Mouse (Mus musculus) ES-Bruce4 (cell line): ENCODE measurements at regions not wholly inside any gene's neighbourhood (a gene's known extent, or its start where the extent isn't known, plus 50 kb on each side); places are given as distances from the start of the nearest gene placed in this dataset.

ENCODE experiments used
- H3K27ac ChIP-seq: 2 replicates; pipeline ENCODE4 v1.5.1; 2012; ENCODE audit warnings: low read length, inconsistent platforms; ENCODE audit not compliant: insufficient read depth
- H3K27me3 ChIP-seq: 2 replicates; pipeline ENCODE4 v1.6.1; 2012; ENCODE audit warnings: mild to moderate bottlenecking, low read length, inconsistent platforms; ENCODE audit not compliant: control insufficient read depth, poor library complexity, insufficient read depth, severe bottlenecking
- H3K36me3 ChIP-seq: 2 replicates; pipeline ENCODE4 v1.6.1; 2012; ENCODE audit warnings: inconsistent platforms, mild to moderate bottlenecking, low read length, moderate library complexity; ENCODE audit not compliant: control insufficient read depth, poor library complexity, insufficient read depth, severe bottlenecking
- H3K4me1 ChIP-seq: one replicate; pipeline ENCODE4 v1.8.1; 2011; ENCODE audit warnings: low read length; ENCODE audit not compliant: control insufficient read depth, insufficient read depth
- H3K4me3 ChIP-seq: 2 replicates; pipeline ENCODE4 v1.5.1; 2011; ENCODE audit warnings: low read depth, mild to moderate bottlenecking, low read length
- H3K9ac ChIP-seq: 2 replicates; pipeline ENCODE4 v1.6.1; 2012; ENCODE audit warnings: low read depth, mild to moderate bottlenecking, inconsistent platforms; ENCODE audit not compliant: poor library complexity, severe bottlenecking
- H3K9me3 ChIP-seq: replicated peaks from 2 replicates; pipeline ENCODE4 v1.6.1; 2012; ENCODE audit warnings: mild to moderate bottlenecking, low read length, inconsistent platforms; ENCODE audit not compliant: control insufficient read depth, poor library complexity, insufficient read depth, severe bottlenecking
- CTCF ChIP-seq: IDR thresholded peaks from one replicate; pipeline ENCODE4 v1.8.1; 2011; ENCODE audit warnings: low read depth, low read length
- EP300 ChIP-seq: IDR thresholded peaks from 2 replicates; pipeline ENCODE4 v1.6.1; 2011; ENCODE audit warnings: low read depth, low read length; ENCODE audit not compliant: insufficient read depth
- POLR2A ChIP-seq: IDR thresholded peaks from one replicate; pipeline ENCODE4 v1.8.1; 2011; ENCODE audit warnings: low read length; ENCODE audit not compliant: insufficient read depth

- no peaks in the 10 kb centered on the region for H3K27me3 ChIP-seq
- TF ChIP-seq POLR2A (no peak), EP300 (no peak), CTCF (no peak)
- H3K4me1 ChIP-seq = no peaks in the 10 kb centered on the region
- no peak overlapping the region for H3K4me3 ChIP-seq
- no peak overlapping the region for H3K9ac ChIP-seq
- no peaks in the 10 kb centered on the region for H3K36me3 ChIP-seq
- no peaks in the 10 kb centered on the region; the same call in 1 of the 2 replicates for H3K9me3 ChIP-seq
- H3K27ac ChIP-seq = no peak overlapping the region
Observed at GRCm38 (mm10) chr10:66893836-66894235, 202.1 kb upstream of the Jmjd1c start.

DNA sequence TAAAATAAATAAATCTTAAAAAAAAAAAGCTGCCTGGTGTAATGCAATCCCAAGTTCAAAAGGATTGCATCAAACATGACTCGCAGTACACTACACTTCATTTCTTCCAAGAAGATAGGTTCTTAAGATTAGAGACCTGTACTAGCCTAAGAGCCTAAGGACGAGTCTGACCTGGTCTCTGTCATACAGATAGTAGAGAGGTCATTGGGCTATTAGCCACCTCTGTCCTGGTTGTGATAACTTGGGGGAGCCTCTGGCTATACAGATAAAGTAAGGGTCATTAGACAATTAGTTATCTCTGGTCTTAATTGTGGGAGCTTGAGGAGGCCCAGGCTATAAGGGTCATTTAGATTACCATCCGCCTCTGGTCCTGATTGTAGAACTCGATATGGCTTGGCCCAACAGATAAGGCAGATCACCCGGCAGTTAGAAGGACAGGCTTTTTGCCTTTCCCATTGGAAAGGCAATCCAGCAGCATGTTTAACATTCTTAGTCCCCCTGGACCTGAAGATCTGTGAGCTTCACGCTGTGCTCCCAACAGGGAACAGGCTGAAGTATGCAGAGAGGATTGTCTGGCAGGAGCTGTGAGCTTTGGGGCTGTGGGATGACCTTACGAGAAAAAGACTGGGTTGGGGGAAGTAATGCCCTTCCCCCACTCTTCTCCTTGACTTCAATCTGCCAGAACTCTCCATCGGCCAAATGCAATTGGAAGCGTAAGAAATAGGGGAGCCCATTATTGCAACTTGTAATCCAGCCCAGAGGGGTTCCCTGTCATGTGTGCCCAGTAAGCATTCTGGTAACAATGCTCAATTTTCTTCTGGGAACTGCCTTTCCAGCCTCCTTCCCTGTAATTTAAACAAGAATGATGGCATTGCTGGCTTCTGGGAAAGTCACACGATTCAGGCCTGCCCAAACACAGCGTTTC lies 199.0 kb upstream of the Jmjd1c start:
- H3K27ac ChIP-seq = peak overlapping the region; percentile 79
- no peaks in the 10 kb centered on the region for H3K9me3 ChIP-seq
- no peaks in the 10 kb centered on the region for H3K4me1 ChIP-seq
- H3K27me3 ChIP-seq = no peaks in the 10 kb centered on the region
- TF ChIP-seq EP300 (peak; percentile 85; the same call in 1 of the 2 replicates), CTCF (no peak), POLR2A (no peak)
- no peak overlapping the region for H3K4me3 ChIP-seq
- H3K9ac ChIP-seq = no peak overlapping the region
- H3K36me3 ChIP-seq = no peaks in the 10 kb centered on the region

DNA sequence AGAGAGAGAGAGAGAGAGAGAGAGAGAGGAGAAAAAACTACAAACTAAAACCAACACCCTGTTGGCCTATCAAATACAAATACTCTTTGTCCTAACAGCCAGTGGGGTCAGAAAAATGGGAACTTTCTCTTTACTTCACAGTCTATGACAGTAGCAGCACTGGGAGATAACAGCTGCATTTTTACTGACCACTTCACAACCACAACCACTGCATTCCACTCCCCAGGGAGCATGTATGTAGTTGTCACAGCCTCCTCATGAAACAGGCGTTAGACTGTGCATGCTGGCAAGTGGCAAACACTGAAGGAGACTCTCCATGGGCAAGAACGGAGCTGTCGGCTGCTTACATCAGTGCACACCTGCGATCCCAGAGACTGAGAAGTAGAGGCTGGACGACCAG lies 196.2 kb upstream of the Jmjd1c start:
- no peak overlapping the region for H3K27ac ChIP-seq
- no peaks in the 10 kb centered on the region for H3K9me3 ChIP-seq
- H3K4me3 ChIP-seq = no peak overlapping the region
- no peaks in the 10 kb centered on the region for H3K4me1 ChIP-seq
- no peaks in the 10 kb centered on the region for H3K27me3 ChIP-seq
- TF ChIP-seq EP300 (no peak), POLR2A (no peak), CTCF (no peak)
- H3K36me3 ChIP-seq = no peaks in the 10 kb centered on the region
- no peak overlapping the region for H3K9ac ChIP-seq

DNA sequence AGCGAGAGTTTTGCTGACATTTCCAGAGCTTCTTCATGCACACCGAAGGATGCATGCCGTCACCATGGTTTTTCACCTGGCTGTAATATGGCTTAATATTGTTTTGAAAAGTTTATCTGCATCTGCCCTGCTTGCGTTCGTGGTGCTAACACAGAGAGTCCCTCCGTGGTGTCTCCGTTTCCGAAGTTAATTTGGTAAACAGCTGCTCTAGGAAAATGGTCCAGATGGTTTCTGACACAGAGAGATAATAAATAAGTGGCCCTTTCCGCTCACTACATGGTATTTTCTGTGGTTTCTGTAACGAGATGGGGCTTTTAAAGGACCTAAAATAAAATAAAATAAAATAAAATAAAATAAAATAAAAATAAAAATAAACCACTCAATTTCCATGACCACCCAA lies 195.1 kb upstream of the Jmjd1c start:
- no peak overlapping the region for H3K9ac ChIP-seq
- H3K9me3 ChIP-seq = no peaks in the 10 kb centered on the region
- no peak overlapping the region for H3K27ac ChIP-seq
- H3K36me3 ChIP-seq = no peaks in the 10 kb centered on the region
- no peaks in the 10 kb centered on the region for H3K4me1 ChIP-seq
- H3K27me3 ChIP-seq = no peaks in the 10 kb centered on the region
- no peak overlapping the region for H3K4me3 ChIP-seq
- TF ChIP-seq EP300 = no peak
- TF ChIP-seq CTCF = no peak
- TF ChIP-seq POLR2A = no peak

GRCm38 (mm10) chr10:66901873-66902272 lies 194.1 kb upstream of the Jmjd1c start:
- TF ChIP-seq POLR2A (no peak), EP300 (no peak), CTCF (no peak)
- Histone ChIP-seq H3K27ac (peak overlapping the region; percentile 15; the same call in 1 of the 2 replicates), H3K9me3 (no peaks in the 10 kb centered on the region), H3K36me3 (no peaks in the 10 kb centered on the region), H3K4me3 (peak overlapping the region; percentile 5; the same call in 1 of the 2 replicates), H3K4me1 (no peaks in the 10 kb centered on the region), H3K27me3 (no peaks in the 10 kb centered on the region), H3K9ac (no peak overlapping the region)
